Mouse (Mus musculus) brain, embryonic 18.5 days (tissue): Measurements from ENCODE around the gene Rapgef4.

Source experiments
- DNase-seq: peaks from one replicate; pipeline ENCODE4 v3.0.0-alpha.2; 2012; ENCODE audit warnings: low read depth, low spot score

Gene Rapgef4

DNA sequence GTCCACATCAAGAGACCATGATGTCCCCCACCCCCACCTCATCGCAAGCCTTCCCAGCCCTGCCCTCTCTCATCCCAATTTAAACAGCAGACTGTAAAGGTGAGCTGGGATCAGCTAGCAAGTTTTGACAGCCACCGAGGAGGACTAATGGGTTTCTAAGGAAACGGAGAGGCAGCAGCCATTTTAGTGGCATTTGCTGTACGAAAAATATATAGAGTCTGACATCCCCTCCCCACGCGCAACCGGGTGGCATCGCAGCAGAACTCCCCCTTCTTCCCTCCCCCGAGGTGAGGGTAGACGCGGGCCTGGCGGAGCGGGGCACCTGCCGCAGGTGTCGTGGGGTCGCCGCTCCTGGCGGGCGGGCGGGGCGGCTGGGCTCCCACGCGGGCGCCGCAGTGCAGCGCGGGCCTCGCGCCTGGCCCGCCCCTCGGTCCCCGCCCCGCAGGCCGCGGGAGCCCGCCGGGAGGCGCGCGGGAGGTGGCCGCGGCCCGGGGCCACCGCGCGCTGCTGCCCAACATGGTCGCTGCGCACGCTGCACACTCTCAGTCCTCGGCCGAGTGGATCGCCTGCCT is at the start of gene Rapgef4:
Rapgef4 (plus strand) TSS at position 470 of the 572 bp plus-strand sequence.
- DNase-seq: no peak

- no peak for DNase-seq
Observed at GRCm38 (mm10) chr2:71934046-71934445, 47.0 kb upstream of the Rapgef4 start.

DNA sequence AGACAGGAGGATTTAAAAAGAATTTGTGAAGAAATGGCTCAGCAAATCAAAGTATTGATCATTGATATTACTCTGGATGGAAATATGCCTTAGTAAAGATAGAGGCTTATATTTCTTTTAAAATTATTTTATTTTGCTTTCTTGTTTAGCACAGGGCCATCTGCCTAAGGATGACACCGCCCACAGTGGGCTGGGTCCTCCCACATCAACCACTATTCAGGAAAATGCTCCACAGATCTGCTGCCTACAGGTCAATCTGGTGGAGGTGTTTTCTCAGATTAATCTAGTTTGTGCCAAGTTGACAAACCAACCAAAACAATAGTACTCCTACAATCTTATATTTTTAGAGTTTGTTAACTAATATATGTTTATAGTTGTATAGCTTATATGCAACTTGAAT is 44.3 kb upstream of the Rapgef4 start:
- DNase-seq: no peak

DNA sequence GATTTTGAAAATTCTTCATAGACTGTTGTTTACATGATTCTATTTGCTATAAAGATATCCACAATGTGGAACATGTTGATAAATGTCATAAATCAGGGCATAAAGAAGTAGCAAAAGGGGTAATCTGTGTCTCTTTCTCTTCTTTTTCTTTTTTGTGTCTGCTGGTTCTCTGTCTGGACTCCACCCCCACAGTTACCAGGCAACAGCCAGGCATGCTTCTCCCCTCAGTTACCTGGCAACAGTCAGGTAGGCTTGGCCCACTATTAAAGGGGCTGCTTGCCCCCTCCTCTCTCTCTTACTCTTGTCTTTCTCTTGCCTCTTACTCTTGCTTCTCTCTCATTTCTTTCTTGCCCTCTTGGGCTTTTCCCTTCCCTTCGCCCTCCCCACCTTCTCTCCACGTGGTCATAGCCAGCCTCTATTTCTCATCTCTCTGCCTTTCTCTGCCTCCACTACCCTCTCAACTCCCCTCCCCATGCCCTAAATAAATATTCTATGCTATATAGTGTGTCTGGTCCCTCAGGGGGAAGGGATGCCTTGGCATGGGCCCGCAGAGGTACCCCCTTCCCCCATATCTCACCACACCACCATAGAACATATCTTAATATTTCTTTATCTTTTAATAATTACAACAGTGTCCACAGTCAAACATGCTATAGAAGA is 43.3 kb upstream of the Rapgef4 start:
- DNase-seq: no peak

DNA sequence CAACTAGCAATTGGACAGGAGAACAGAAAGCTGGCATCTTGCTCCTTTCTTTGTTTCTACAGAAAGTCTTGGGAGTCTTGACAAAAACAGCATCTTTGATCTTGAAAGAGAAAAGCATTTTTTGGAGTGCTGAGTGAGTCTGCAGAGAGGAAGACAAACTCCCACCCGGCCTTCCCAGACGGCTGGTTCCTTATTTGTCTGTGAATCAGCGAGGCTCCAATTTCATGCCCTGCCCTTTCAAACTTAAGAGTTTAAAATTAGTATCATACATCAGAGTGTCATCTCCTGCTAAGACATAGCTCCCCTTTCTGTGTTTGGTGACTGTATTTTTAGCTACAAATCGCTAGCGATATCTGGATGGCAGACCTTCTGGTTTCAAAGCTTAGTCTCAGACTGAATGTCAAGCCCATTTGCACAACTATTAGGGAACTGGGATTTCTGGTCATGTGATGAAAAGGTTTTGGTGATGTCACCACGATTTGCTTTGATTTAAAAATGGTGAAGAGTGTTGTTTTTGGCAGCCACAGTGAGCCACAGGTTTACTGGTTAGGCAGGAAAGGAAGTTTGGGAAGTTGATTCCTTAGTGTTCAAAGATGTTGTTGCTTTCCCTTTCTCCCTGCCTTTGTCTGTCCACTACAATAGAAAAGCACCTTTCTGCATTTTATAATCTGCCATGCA is 42.2 kb upstream of the Rapgef4 start:
- DNase-seq: no peak

GRCm38 (mm10) chr2:71941005-71941720 is 39.9 kb upstream of the Rapgef4 start:
- DNase-seq: no peak

DNA sequence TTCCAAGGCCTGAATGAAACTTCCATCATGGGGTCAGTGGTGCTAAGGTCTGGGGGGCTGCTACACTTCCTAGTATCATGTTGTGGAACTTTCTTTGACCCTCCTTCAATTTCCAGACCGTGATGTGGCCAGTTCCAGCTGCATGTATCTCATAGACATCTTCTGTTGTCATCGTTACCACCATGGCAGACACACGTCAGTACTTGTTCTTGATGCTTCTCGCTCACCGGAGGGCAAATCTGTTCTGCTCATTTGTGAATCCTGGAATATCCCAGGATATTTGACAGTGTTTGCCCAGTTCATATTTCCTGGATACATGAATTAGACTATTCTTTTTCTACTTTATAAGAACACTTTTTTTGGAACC is 39.3 kb upstream of the Rapgef4 start:
- no peak for DNase-seq

- DNase-seq: no peak
Observed at GRCm38 (mm10) chr2:71951212-71951611, 29.8 kb upstream of the Rapgef4 start.

DNA sequence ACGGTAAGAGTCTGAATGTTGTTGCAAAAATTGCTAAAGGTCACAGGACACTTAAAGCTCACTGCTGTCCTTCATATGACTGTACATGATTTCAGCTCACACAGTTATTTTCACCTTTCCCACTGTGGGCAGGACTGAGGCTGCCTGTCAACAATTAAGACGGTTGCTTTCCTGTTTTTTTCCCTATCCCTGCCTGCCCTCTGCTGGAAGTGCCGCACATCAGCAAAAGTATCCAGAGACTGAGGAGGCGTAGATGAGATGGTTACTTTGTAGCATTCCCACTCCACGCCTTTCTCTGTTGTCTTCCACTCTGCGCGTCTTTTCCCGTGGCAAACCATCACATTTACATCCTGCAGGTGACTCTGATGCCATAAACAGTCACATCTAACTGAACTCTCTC is 25.4 kb upstream of the Rapgef4 start:
- DNase-seq: no peak

DNA sequence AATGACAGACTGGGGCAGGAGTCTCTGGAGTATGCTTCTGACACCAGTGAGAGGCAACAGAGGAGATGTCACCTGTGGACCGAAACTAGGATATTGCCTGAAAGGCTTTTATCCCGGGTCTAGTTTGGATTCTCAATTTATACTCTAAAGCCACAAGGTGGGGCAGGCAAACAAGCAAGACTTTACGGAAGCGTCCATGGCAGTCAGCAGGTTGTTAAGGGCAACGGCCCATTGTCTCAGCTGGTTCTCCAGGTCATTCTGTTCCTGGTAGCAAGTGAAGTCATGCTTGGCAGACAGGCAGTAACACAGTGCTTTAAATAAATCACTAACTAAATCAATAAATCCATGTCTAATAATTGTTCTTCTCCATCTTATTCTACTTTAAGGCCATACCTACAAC is 24.6 kb upstream of the Rapgef4 start:
- no peak for DNase-seq

- no peak for DNase-seq
Observed at GRCm38 (mm10) chr2:71957951-71958350, 23.1 kb upstream of the Rapgef4 start.

DNA sequence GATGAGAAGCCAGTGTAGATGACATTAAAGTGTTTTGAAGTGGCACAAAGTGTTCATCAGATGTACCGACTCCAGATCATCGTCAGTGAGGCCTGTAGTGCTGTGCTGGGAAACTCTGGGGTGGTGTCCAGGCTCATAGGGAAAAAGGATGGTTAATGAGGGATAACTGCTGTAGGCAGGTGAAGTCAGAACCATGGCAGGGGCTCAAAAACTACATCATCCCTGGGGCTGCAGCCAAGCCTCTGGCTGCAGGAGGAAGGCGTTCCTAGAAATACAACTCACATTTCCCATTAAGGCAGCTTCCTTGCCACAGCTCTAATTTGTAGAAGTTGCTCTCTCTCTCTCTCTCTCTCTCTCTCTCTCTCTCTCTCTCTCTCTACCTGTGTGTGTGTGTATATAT is 22.6 kb upstream of the Rapgef4 start:
- DNase-seq: no peak

DNA sequence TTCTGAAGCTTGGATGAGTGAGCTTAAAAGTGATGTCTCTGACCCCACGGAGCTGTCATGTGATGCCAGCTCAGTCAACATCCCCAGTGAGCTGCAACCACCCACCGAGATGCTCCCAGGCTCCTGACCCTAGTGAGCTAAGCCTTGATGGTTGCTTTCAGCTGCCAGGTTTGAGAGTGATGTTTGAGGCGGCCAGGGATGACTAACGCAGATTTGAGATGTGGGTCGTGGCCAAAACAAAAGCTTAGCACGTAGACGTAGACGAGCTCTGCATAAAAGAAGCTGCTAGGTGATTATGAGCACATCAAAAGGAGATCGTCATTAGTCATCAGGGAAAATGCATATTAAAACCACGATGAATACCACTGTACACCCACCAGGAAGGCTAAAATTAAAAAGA is 16.8 kb upstream of the Rapgef4 start:
- no peak for DNase-seq

DNA sequence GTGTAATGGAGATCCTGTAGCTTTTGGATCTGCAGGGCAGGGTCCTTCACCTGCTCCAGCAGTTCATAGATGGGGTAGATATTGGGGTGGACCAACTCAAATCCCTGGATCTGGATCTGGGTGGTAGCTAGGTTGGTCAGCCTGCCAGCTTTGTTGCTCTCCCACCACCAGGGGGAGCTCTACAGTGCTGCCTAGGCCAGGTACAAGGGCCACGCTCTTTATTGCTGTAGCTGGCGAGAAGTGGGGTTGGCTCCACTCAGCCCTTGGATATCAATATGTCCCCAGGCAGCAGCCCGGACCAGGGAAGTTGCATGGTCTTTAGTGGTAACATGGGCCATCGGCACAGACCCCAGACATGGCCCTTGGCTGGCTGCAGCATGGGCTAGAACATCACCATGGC is 15.6 kb upstream of the Rapgef4 start:
- DNase-seq: no peak

DNA sequence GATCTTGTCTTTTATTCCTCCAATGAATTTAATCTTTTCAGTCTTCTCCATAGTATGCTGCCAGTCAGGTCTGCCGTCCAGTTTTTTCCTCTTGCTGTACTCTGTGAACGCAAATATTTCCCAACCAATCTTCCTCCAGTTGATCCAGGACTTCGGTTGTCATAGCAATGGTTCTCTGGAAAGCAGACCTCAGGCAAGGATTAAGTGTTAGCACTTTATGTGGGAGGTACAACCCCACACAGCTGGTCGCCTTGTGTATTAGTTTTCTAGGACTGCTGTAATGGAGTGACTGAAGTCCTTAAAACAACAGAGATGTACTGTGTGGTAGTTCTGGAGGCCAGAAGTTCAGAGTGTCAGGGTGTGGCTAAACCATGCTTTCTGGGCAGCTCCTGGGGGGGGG is 14.3 kb upstream of the Rapgef4 start:
- no peak for DNase-seq

- DNase-seq: no peak
Observed at GRCm38 (mm10) chr2:71967855-71968254, 13.2 kb upstream of the Rapgef4 start.

DNA sequence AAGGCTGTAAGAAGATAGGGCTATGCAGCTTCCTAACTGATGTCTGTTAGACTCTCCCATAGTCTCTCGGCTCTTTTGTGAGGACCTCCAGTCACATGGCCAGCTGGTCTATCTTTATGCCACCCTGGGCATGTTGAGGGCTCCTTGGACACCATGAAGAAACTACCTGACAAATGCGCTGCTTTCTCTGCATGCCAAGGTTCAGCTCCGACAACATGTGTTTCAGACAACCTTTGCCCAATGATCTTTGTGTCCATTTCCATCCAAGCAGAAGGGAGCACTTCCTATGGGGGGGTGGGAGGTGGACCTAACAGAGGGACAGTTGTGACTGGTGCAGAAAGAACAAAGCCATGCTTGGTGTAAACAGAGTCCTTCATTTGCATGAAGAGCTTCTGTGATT is 7.4 kb upstream of the Rapgef4 start:
- DNase-seq: no peak

GRCm38 (mm10) chr2:71974143-71974846 is 6.7 kb upstream of the Rapgef4 start:
- no peak for DNase-seq

DNA sequence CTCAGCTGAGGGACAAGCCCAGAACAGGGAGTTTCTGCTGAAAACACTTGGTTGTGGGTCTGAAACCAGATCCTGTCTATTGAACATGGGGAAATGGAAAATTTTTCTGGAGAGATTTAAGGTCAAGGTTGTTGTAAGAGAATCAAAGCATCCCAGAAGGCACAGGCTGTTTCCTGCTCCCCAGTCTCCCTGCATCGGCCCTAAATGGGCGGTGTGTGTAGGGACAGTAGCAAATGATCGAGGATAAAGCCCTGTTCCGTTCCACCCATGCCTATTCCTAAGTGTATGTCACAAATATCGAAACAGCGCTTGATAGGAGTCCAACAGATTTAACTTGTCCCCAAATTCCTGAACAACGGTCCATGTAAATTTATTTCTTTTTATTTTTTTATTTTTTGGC is 1.1 kb upstream of the Rapgef4 start:
- DNase-seq: no peak

DNA sequence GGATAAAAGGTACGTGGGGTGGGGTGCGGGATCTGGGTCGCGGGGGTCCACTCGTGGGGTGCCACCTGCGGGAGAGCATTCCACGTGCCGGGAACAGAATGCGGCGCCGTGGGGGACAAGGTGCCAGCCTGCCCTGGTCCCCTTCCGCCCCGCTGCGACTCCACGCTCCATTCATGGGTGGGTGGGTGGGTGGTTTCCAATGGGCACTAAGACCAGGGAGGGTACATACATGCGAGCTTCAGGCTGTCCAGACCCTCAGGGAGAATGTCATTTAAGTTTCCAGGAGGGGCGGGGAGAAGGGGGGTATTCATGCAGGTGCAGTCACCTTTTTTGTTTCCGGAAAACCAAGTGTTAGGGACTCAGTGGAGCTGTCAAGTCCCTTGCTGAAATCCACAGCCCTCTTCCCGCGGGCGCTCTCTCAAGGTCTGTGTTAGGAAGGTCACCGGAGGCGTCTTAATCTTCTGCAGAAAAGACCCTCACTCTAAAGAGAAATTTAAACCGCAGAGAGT is 357 bp downstream of the Rapgef4 start:
- DNase-seq: no peak

- DNase-seq: no peak
Observed at GRCm38 (mm10) chr2:71981896-71982295, 856 bp downstream of the Rapgef4 start.
